Mouse (Mus musculus) hindbrain, embryonic 11.5 days (tissue): ENCODE results near the gene 1600015I10Rik. TPM values are rescaled to one million over a fixed set of nuclear protein-coding genes. Genes with fewer than 3 reads are reported as not detected.

Experiments
- ATAC-seq: fragments of 200-750 bp; cut with Nextera tagmentation; 2 replicates; pipeline ENCODE4 v1.8.0; 2017; ENCODE audit warnings: mild to moderate bottlenecking, moderate TSS enrichment, moderate library complexity; ENCODE audit not compliant: low FRiP score
- DNase-seq: peaks from one replicate; pipeline ENCODE4 v3.0.0-alpha.2; 2015; ENCODE audit warnings: low spot score
- H3K27ac ChIP-seq: fragments of 300-500 bp; sonication (generic); 2 replicates; pipeline ENCODE4 v1.5.1; 2014; ENCODE audit warnings: mild to moderate bottlenecking, low read depth, low read length
- H3K27me3 ChIP-seq: fragments of 300-500 bp; sonication (generic); 2 replicates; pipeline ENCODE4 v1.6.1; 2014; ENCODE audit warnings: mild to moderate bottlenecking, low read length, moderate library complexity, mixed read lengths; ENCODE audit not compliant: control insufficient read depth, insufficient read depth
- H3K36me3 ChIP-seq: fragments of 300-500 bp; sonication (generic); 2 replicates; pipeline ENCODE4 v1.6.1; 2014; ENCODE audit warnings: mild to moderate bottlenecking, low read length, moderate library complexity, mixed read lengths; ENCODE audit not compliant: control insufficient read depth, insufficient read depth
- H3K4me1 ChIP-seq: fragments of 300-500 bp; sonication (generic); replicated peaks from 2 replicates; pipeline ENCODE4 v1.6.1; 2014; ENCODE audit warnings: low read length, mixed read lengths; ENCODE audit not compliant: control insufficient read depth, insufficient read depth
- H3K4me2 ChIP-seq: fragments of 300-500 bp; sonication (generic); replicated peaks from 2 replicates; pipeline ENCODE4 v1.6.1; 2014; ENCODE audit warnings: mild to moderate bottlenecking, low read depth, low read length
- H3K4me3 ChIP-seq: fragments of 300-500 bp; sonication (generic); 2 replicates; pipeline ENCODE4 v1.5.1; 2014; ENCODE audit warnings: low read depth, low read length
- H3K9ac ChIP-seq: fragments of 300-500 bp; sonication (generic); 2 replicates; pipeline ENCODE4 v1.6.1; 2014; ENCODE audit warnings: low read depth, low read length
- H3K9me3 ChIP-seq: fragments of 300-500 bp; sonication (generic); 2 replicates; pipeline ENCODE4 v1.6.1; 2016; ENCODE audit warnings: low read length; ENCODE audit not compliant: control insufficient read depth
- WGBS: fragments of 180-500 bp; shearing (Covaris S2); extraction: QIAGEN DNeasy Blood & Tissue Kit; methylation state at CpG from one replicate; pipeline ENCODE4 v1.1.7; 2014; 5-methylcytosine and 5-hydroxymethylcytosine counted together
- polyA plus RNA-seq: library from polyadenylated mRNA; unstranded; fragments of >200 nt; fragmentation: Nextera tagmentation; extraction: Ambion mirVana; gene quantifications from 2 replicates; pipeline ENCODE4 v1.2.1, GENCODE M21; 2014

Gene 1600015I10Rik
- polyA plus RNA-seq, 1 experiment from 2014 or later: not detected

- no peak overlapping the region for H3K9ac ChIP-seq
- no peaks in the 10 kb centered on the region for H3K4me1 ChIP-seq
- H3K4me3 ChIP-seq: no peak overlapping the region
- no peaks in the 10 kb centered on the region for H3K9me3 ChIP-seq
- H3K4me2 ChIP-seq: no peak overlapping the region
- H3K36me3 ChIP-seq: no peaks in the 10 kb centered on the region
- no peak overlapping the region for H3K27ac ChIP-seq
- no peak for ATAC-seq
- no peaks in the 10 kb centered on the region for H3K27me3 ChIP-seq
- no peak for DNase-seq
- 95% methylated on average over 13 of the region's 13 CpGs for WGBS
Measured at GRCm38 (mm10) chr6:48905606-48906005, 24.1 kb upstream of the 1600015I10Rik start.

- no peak for DNase-seq
- Histone ChIP-seq H3K27me3 (no peaks in the 10 kb centered on the region), H3K9me3 (no peaks in the 10 kb centered on the region), H3K4me3 (no peak overlapping the region), H3K9ac (no peak overlapping the region), H3K27ac (no peak overlapping the region), H3K4me1 (no peaks in the 10 kb centered on the region), H3K4me2 (no peak overlapping the region), H3K36me3 (no peaks in the 10 kb centered on the region)
- ATAC-seq: no peak
- 93% methylated on average over 14 of the region's 14 CpGs for WGBS
Measured at GRCm38 (mm10) chr6:48906371-48906770, 23.3 kb upstream of the 1600015I10Rik start.

- no peaks in the 10 kb centered on the region for H3K9me3 ChIP-seq
Measured at GRCm38 (mm10) chr6:48909229-48909628, 20.5 kb upstream of the 1600015I10Rik start.

GRCm38 (mm10) chr6:48912033-48912432 is 17.7 kb upstream of the 1600015I10Rik start:
- Histone ChIP-seq H3K36me3 (no peaks in the 10 kb centered on the region), H3K4me1 (no peaks in the 10 kb centered on the region), H3K4me3 (no peak overlapping the region), H3K9ac (no peak overlapping the region), H3K9me3 (no peaks in the 10 kb centered on the region), H3K27ac (no peak overlapping the region), H3K4me2 (no peak overlapping the region), H3K27me3 (no peaks in the 10 kb centered on the region)
- WGBS: 42% methylated on average over 3 of the region's 3 CpGs
- peak; percentile 43 for DNase-seq
- no peak for ATAC-seq

More at GRCm38 (mm10) chr6:48909229-48909628, 20.5 kb upstream of the 1600015I10Rik start:
- no peak for ATAC-seq
- 84% methylated on average over 1 of the region's 1 CpGs for WGBS
- H3K27ac ChIP-seq: no peak overlapping the region
- H3K4me2 ChIP-seq: no peak overlapping the region
- H3K27me3 ChIP-seq: no peaks in the 10 kb centered on the region
- no peaks in the 10 kb centered on the region for H3K36me3 ChIP-seq
- no peak overlapping the region for H3K9ac ChIP-seq
- no peak for DNase-seq
- no peak overlapping the region for H3K4me3 ChIP-seq
- H3K4me1 ChIP-seq: no peaks in the 10 kb centered on the region

GRCm38 (mm10) chr6:48913587-48913986 is 16.1 kb upstream of the 1600015I10Rik start:
- WGBS: 93% methylated on average over 2 of the region's 2 CpGs
- no peak overlapping the region for H3K4me2 ChIP-seq
- ATAC-seq (no peak), DNase-seq (no peak)
- H3K4me3 ChIP-seq: no peak overlapping the region
- H3K27me3 ChIP-seq: no peaks in the 10 kb centered on the region
- no peak overlapping the region for H3K9ac ChIP-seq
- no peak overlapping the region for H3K27ac ChIP-seq
- no peaks in the 10 kb centered on the region for H3K9me3 ChIP-seq
- H3K36me3 ChIP-seq: no peaks in the 10 kb centered on the region
- H3K4me1 ChIP-seq: no peaks in the 10 kb centered on the region

GRCm38 (mm10) chr6:48949596-48949995 is 19.9 kb downstream of the 1600015I10Rik start:
- 82% methylated on average over 2 of the region's 2 CpGs for WGBS
- H3K27ac ChIP-seq: no peak overlapping the region
- DNase-seq (no peak), ATAC-seq (no peak)
- H3K27me3 ChIP-seq: no peaks in the 10 kb centered on the region
- no peak overlapping the region for H3K4me3 ChIP-seq
- H3K4me1 ChIP-seq: no peaks in the 10 kb centered on the region
- H3K9ac ChIP-seq: no peak overlapping the region
- H3K4me2 ChIP-seq: no peak overlapping the region
- H3K36me3 ChIP-seq: no peaks in the 10 kb centered on the region
- no peaks in the 10 kb centered on the region for H3K9me3 ChIP-seq

- Histone ChIP-seq H3K9me3 (no peaks in the 10 kb centered on the region), H3K27ac (no peak overlapping the region), H3K4me3 (no peak overlapping the region), H3K27me3 (no peaks in the 10 kb centered on the region), H3K4me1 (no peaks in the 10 kb centered on the region), H3K9ac (no peak overlapping the region), H3K4me2 (no peak overlapping the region), H3K36me3 (no peaks in the 10 kb centered on the region)
- no peak for ATAC-seq
- 88% methylated on average over 5 of the region's 5 CpGs for WGBS
- no peak for DNase-seq
Measured at GRCm38 (mm10) chr6:48950676-48951075, 21.0 kb downstream of the 1600015I10Rik start.

GRCm38 (mm10) chr6:48951630-48952029 is 21.9 kb downstream of the 1600015I10Rik start:
- Histone ChIP-seq H3K4me2 (no peak overlapping the region), H3K9me3 (no peaks in the 10 kb centered on the region), H3K36me3 (no peaks in the 10 kb centered on the region), H3K4me3 (no peak overlapping the region), H3K4me1 (no peaks in the 10 kb centered on the region), H3K9ac (no peak overlapping the region), H3K27ac (no peak overlapping the region), H3K27me3 (no peaks in the 10 kb centered on the region)
- WGBS: 91% methylated on average over 6 of the region's 6 CpGs
- ATAC-seq (no peak), DNase-seq (no peak)

- Histone ChIP-seq H3K9me3 (no peaks in the 10 kb centered on the region), H3K36me3 (no peaks in the 10 kb centered on the region), H3K27me3 (no peaks in the 10 kb centered on the region), H3K9ac (no peak overlapping the region), H3K4me2 (no peak overlapping the region), H3K4me1 (no peaks in the 10 kb centered on the region), H3K4me3 (no peak overlapping the region), H3K27ac (no peak overlapping the region)
- ATAC-seq (no peak), DNase-seq (no peak)
- 87% methylated on average over 5 of the region's 5 CpGs for WGBS
Measured at GRCm38 (mm10) chr6:48953220-48953619, 23.5 kb downstream of the 1600015I10Rik start.
